Mouse (Mus musculus): ENCODE results near the gene Pmvk.

The Pmvk gene

DNA sequence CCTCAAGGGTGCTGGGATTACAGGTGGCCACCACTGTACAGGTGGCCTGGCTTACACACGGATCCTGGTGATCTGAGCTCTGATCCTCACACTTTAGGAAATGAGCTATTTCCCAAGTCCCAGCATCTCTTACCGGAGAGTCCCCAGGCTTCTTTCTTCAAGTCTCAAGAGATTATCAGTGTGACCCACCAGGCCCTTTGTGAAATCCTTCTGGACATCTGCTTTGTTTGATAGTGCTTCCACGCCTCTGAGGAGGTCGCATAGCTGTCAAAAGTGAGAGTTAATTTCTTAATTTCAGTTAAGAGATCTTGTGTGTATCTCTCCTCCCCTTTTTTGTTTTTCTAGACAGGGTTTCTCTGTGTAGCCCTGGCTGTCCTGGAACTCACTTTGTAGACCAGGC, 28.5 kb upstream of the Pmvk start:
- in situ Hi-C loops (cut with MboI, MseI), result loop anchor here in 1 of 2 experiments (25.0 kb wide), 1 partner anchor 1464 kb away; the partner anchor contains the start of gene Nes

DNA sequence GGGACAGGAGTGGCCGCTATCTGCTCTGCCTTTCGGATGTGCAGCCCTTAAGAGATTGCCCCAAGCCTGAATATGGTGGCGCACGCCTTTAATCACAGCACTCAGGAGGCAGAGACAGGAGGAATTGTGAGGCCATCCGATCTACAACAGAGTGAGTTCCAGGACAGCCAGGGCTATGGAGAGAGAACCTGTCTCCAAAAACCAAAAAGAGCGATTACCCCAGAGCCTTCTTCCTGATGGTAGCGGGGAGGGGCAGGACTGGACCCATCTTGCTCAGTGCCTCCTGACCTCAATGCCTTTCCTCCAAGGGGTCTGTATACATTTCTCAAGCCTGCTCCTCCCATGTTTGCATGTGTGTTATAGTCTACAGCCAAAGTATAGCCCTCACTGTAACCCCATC, 25.3 kb upstream of the Pmvk start:
- in situ Hi-C loops (cut with MboI, MseI), result loop anchor here in 1 of 2 experiments (25.0 kb wide), 1 partner anchor 1467 kb away; the partner anchor contains the start of gene Nes

GRCm38 (mm10) chr3:89430171-89431159, 23.9 kb upstream of the Pmvk start, which contains the start of gene Pygo2:
Pygo2 (plus strand) TSS chr3:89430214.
- in situ Hi-C loops (cut with MboI, MseI), result loop anchor here in 1 of 2 experiments (25.0 kb wide), 1 partner anchor 1468 kb away; the partner anchor contains the start of gene Nes

DNA sequence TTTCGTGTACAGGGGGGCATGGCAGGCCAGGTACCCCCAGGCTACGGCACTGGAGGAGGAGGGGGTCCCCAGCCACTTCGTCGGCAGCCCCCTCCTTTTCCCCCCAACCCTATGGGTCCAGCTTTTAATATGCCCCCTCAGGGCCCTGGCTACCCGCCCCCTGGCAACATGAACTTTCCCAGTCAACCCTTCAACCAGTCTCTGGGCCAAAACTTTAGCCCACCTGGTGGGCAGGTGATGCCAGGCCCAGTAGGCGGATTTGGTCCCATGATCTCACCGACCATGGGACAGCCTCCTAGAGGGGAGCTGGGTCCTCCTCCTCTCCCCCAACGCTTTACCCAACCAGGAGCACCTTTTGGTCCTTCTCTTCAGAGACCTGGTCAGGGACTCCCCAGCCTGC, 21.7 kb upstream of the Pmvk start:
- in situ Hi-C loops (cut with MboI, MseI), result loop anchor here in 1 of 2 experiments (25.0 kb wide), 1 partner anchor 1470 kb away; the partner anchor contains the start of gene Nes

GRCm38 (mm10) chr3:89434532-89434931, 19.8 kb upstream of the Pmvk start:
- in situ Hi-C loops (cut with MboI, MseI), result loop anchor here in 1 of 2 experiments (25.0 kb wide), 1 partner anchor 1472 kb away; the partner anchor contains the start of gene Nes

DNA sequence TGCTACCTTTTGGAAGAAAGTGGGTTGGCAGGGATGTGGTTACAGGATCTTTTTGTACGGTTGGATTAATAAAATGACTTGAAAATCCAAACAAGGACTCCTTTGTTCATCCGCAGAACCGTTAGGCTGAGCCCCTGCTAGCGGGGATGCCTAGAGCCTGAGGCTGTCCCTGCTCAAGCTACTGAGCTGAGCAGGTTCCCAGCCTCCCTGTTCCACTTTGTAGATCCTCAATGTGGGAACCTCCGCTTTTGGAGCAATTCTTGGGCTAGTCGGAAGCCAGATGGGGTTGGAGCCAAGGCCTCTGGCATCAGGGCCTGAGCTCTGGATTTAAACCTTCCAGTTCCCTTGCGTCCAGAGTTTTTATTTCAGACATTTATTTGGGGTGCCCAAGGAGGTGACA, 19.3 kb upstream of the Pmvk start:
- in situ Hi-C loops (cut with MboI, MseI), result loop anchor here in 1 of 2 experiments (25.0 kb wide), 1 partner anchor 1473 kb away; the partner anchor contains the start of gene Nes

DNA sequence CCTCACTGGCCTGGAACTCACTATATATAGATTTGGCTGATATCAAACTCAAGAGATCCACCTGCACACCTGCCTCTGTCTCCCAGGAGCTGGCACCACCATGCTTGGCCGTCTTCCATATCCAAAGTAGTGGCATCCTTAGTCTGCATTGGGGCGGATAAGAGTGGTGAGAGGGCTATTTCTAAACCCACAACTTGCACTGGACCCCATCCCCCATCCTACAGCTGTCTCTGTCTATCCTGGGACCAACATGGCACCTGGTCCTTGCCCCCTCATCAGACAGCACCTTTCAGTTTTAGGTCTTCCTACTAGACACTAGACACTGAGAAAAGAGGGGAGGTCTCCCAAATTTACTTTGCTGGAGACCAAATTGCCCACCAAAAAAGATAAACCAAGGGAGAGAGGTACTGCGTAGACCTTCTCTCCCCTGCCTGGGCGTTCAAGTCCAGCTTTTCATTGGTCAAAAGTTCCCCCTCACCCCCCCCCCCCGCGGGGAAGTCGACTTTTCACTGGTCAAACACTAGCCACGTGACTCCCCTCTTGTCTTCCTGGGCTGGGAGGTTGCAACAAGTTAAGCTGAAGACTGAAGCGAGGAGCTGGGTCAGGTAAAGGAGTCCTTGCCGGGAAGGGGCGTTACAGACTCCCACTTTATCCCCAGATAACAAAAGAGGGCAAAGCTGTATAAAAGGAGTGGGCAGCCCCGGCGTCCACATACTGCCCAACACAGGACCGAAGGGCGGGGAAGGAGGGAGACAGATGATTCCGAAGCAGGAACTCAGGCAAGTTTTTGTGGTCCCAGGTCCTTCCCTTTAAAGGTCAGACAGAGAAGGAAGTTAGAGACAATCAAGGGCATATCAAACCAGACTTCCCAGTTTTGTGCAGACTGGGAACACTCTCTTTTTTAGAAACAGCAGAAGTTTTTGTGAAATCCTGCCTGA, 17.9 kb upstream of the Pmvk start, which contains the start of gene Pbxip1:
Gene Pbxip1 (plus strand): TSS at position 531 of the 938 bp plus-strand sequence.
- in situ Hi-C loops (cut with MboI, MseI), result loop anchor here in 1 of 2 experiments (25.0 kb wide), 1 partner anchor 1474 kb away; the partner anchor contains the start of gene Nes

GRCm38 (mm10) chr3:89437269-89437668, 17.1 kb upstream of the Pmvk start:
- in situ Hi-C loops (cut with MboI, MseI), result loop anchor here in 1 of 2 experiments (25.0 kb wide), 1 partner anchor 1475 kb away; the partner anchor contains the start of gene Nes

- in situ Hi-C loops (cut with MboI, MseI), result loop anchor here in 1 of 2 experiments (25.0 kb wide), 1 partner anchor 1478 kb away; the partner anchor contains the start of gene Nes
Observed at GRCm38 (mm10) chr3:89440691-89441090, 13.7 kb upstream of the Pmvk start.

DNA sequence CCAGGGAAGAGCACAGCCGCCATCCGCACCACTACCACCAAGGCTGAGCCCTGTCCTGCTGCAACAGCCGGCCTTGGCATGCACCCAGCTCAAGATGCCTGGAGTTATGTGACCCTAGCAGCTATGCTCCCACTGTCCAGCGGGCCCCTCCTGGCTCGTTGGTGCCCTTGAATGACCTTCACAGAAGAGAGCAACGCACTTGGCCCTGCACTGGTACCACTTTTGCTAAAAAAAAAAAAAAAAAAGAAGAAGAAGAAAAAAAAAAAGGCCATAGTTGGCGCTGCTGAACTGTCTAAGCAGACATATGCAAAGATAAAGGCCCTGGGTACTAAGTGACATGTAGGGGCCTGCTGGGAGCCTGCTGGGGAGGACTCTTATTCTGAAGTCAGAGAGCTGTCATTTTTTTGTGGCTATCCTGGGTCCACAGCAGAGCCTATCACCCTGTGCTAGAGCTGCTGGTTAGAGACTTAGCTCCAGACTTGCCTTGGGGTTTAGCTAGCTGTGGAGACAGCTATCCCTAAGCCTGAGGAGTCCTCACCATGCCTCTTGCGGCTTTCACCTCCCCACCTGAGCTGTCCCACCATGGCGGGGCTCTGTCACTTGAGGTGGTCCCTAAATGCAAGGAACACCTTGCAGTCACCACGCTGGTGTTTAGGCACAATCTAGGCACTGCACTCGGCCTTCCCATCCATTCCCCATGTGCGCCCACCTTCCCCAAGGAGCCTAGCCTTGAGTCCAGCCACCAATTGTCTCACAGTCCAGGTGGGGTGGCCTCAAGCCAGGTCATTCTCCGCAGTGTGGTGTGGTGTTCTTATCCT, 5.4 kb upstream of the Pmvk start:
- in situ Hi-C loops (cut with MboI, MseI), result loop anchor here (5.0 to 25.0 kb wide), 2 partner anchors 33 to 1487 kb away; partner anchors contain the start of gene Nes (in 1 of the 2)

- in situ Hi-C loops (cut with MboI, MseI), result loop anchor here (5.0 to 25.0 kb wide), 2 partner anchors 33 to 1487 kb away; partner anchors contain the start of gene Nes (in 1 of the 2)
Observed at GRCm38 (mm10) chr3:89449541-89449940, 4.8 kb upstream of the Pmvk start.

DNA sequence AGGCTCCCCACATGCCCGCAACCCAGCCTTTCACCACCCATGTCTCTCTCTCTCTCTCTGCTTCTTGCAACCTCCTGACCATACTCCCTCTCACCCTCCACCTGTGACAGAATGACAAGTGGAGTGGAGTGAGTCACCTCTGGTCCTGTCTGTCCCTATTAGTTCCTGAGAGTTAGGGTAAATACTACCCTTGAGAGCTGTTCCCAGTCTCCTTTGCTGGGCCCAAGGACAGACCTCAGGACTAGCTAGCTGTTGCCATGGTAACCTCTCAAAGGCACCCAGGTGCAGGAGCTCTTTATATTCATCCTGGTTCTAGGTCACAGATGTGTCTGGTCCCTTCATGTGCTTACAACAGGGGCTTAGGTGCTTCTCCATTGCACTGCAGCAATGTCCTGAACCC, 2.4 kb upstream of the Pmvk start:
- in situ Hi-C loops (cut with MboI, MseI), result no loop called here

DNA sequence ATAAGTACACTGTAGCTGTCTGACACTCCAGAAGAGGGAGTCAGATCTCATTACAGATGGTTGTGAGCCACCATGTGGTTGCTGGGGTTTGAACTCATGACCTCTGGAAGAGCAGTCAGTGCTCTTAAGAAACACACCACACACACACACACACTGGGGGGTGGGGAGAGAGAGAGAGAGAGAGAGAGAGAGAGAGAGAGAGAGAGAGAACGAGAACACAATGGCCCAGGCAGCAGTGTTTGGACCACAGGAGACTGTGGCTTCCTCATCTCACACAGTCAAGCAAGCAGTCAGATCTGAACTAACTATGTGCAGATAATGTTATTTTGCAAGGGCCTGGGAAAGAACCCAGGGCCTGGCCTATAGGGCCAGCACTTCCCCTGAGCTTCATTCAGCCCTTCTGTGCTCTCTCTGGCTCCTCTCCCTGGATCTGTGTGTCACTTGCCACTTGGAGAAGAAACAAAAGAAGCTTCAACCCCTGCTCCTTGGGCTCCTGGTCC, 1.5 kb downstream of the Pmvk start:
- in situ Hi-C loops (cut with MboI, MseI), result no loop called here

DNA sequence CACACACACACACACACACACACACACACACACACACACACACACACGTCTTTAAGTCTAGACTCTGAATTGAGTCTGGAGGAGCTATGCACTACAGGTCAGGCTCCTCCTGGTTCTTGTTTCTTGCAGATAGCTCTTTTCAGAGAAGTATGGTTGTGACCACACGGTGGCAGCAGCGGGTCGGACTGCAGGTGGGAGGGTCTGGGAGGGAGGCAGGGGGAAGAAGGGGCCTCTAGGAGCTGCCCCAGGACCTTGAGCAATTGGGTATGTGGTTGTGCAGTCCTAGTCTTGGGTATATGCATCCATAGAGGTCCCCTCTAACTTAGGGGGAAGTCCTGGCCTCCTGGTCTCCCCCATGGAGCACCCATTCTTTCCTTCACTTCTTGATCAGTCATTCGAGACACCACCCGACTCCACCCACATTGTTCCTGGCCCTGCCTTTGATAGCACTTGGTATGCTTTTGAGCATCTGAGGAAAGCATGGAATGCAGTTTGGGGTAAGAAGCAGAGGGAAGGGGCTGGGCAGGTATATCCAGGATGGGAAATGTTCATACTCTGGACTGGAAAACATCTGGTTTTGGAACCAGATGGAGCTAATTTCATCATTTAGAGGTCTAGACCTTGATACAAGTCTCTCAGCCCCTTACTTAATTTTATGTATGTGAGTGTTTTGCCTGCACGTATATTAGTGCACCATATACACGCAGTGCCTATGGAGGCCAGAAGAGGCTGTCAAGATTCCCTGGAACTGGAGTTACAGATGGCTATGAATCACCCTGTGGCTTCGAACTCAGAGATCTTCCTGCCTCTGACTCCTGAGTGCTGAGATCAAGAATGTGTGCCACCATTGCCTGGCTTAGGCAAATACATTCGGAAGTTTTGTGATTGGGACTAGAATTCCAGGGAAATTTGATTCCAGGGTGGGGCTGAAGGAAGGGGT, 2.7 kb downstream of the Pmvk start:
- in situ Hi-C loops (cut with MboI, MseI), result no loop called here

- in situ Hi-C loops (cut with MboI, MseI), result no loop called here
Observed at GRCm38 (mm10) chr3:89458372-89458964, 4.1 kb downstream of the Pmvk start.

GRCm38 (mm10) chr3:89458965-89459807, 4.8 kb downstream of the Pmvk start:
- in situ Hi-C loops (cut with MboI, MseI), result no loop called here

GRCm38 (mm10) chr3:89468268-89468667, 13.9 kb downstream of the Pmvk start:
- in situ Hi-C loops (cut with MboI, MseI), result no loop called here
